ENCODE assay signal across 12 mouse cellular contexts in the genomic region with DNA sequence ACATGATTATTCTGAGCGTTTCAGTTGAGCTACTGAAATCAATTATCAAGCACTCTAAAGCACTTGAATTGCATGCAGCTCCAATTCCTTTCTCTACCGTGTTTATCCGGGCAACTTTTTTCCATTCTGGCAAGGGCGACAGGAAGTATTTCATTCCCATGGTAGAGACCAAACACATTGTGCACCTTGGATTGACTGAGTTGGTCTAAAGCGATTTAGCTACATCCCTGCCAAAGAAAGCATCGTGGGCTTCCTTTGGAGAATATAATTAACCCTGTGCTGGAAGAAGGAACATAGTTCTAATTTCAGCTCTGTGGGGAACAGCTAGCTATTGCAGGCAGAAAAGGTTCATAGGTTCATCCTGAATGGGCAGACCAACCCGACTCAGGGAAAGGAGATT.
A peak's percentile ranks its signal among the peaks of the same experiment; 100 is the strongest.
DNase-seq lines count a peak whose midpoint lies in the region; ATAC-seq and TF ChIP-seq lines count a peak whose summit lies in the region.
"Had no signal": no experiment of that assay in that cellular context is flagged by ENCODE, and none has a peak within 500 bp of the region (broad histone marks: within the 10 kb centered on the region; RNA-seq: fewer than 3 reads in every experiment).

No protein-coding gene starts in this region.

- 65% methylated on average over 7 of the region's 7 CpGs for WGBS in heart, embryonic 11.5 days (ENCODE audit: insufficient replicate concordance)
- WGBS in lung, postnatal 0 days, result 49% methylated on average over 7 of the region's 7 CpGs

- no peak overlapping the region for H3K4me3 ChIP-seq in heart, embryonic 11.5 days (ENCODE audit: low read depth, low read length)
- no peak overlapping the region for H3K4me3 ChIP-seq in lung, postnatal 0 days (ENCODE audit: low read depth, low read length)
- H3K4me3 ChIP-seq: erythroblast, embryonic 14.5 days; limb, embryonic 13.5 days had no signal

- peak; percentile 60 to 79 for DNase-seq in heart, adult 18-20 months
- peak; percentile 29 for DNase-seq in lung, postnatal 14 days
- DNase-seq in lung, postnatal 0 days (ENCODE audit: low spot score), result no peak
- DNase-seq in heart, adult 8-10 months (ENCODE audit: low spot score), result peak; percentile 62
- DNase-seq in heart, postnatal 25 days (ENCODE audit: low spot score), result peak; percentile 21
- DNase-seq in retina, embryonic 14.5 days (ENCODE audit: low spot score), result no peak
- no peak for DNase-seq in layer of hippocampus, postnatal 36 days
- DNase-seq: adrenal gland, postnatal 36 days; kidney, postnatal 10 days had no signal

- no peak overlapping the region for H3K27ac ChIP-seq in heart, embryonic 11.5 days (ENCODE audit: low read depth, low read length)
- H3K27ac ChIP-seq in lung, postnatal 0 days (ENCODE audit: low read length), result no peak overlapping the region
- H3K27ac ChIP-seq: limb, embryonic 13.5 days had no signal

- 0 out of 2 replicates have a peak, but pooled peaks cover 16% of the 10 kb centered on the region for H3K4me1 ChIP-seq in heart, embryonic 11.5 days (ENCODE audit: control insufficient read depth, insufficient read depth, low read length)
- peaks cover 5% of the 10 kb centered on the region; the same call in 1 of the 2 replicates for H3K4me1 ChIP-seq in lung, postnatal 0 days (ENCODE audit: insufficient read depth, low read depth, low read length)

- ATAC-seq in heart, embryonic 11.5 days (replicated peaks; ENCODE audit: insufficient number of reproducible peaks, low FRiP score, low TSS enrichment), result no peak
- no peak for ATAC-seq in lung, postnatal 0 days

- H3K36me3 ChIP-seq in heart, embryonic 11.5 days (ENCODE audit: control insufficient read depth, insufficient read depth, low read length), result no peaks in the 10 kb centered on the region
- no peaks in the 10 kb centered on the region for H3K36me3 ChIP-seq in lung, postnatal 0 days (ENCODE audit: insufficient read depth, low read length)
- H3K36me3 ChIP-seq: limb, embryonic 13.5 days had no signal

- TF ChIP-seq EP300 in lung, postnatal 0 days (IDR thresholded peaks at IDR 0.05), result no peak

- no peaks in the 10 kb centered on the region for H3K27me3 ChIP-seq in heart, embryonic 11.5 days (ENCODE audit: control insufficient read depth, insufficient read depth, low read length)
- H3K27me3 ChIP-seq in lung, postnatal 0 days (replicated peaks; ENCODE audit: insufficient read depth, low read length), result no peaks in the 10 kb centered on the region
- H3K27me3 ChIP-seq: limb, embryonic 13.5 days had no signal

- H3K9ac ChIP-seq in heart, embryonic 11.5 days (ENCODE audit: low read depth, low read length), result no peak overlapping the region
- no peak overlapping the region for H3K9ac ChIP-seq in lung, postnatal 0 days (replicated peaks; ENCODE audit: low read depth)
- H3K9ac ChIP-seq: limb, embryonic 13.5 days had no signal

- H3K9me3 ChIP-seq in heart, embryonic 11.5 days (replicated peaks; ENCODE audit: control insufficient read depth, low read length), result no peaks in the 10 kb centered on the region
- H3K9me3 ChIP-seq in lung, postnatal 0 days (ENCODE audit: low read length), result no peaks in the 10 kb centered on the region
- H3K9me3 ChIP-seq: limb, embryonic 13.5 days had no signal

- intact Hi-C loops in heart, postnatal 25 days (cut with DNase I), result no loop called here

- no peak for TF ChIP-seq CTCF in lung, postnatal 0 days (IDR thresholded peaks at IDR 0.05)

- no peak overlapping the region for H3K4me2 ChIP-seq in heart, embryonic 11.5 days
- H3K4me2 ChIP-seq in lung, postnatal 0 days (replicated peaks; ENCODE audit: low read depth, low read length), result no peak overlapping the region
- H3K4me2 ChIP-seq: limb, embryonic 13.5 days had no signal

Comparison
In these comparisons a context has a peak if more than half of its experiments do, and no peak if none do; other contexts are left out.
1. DNase-seq: peak in heart, adult 18-20 months (2 of 2), lung, postnatal 14 days (single experiment), heart, adult 8-10 months (single experiment) and heart, postnatal 25 days (single experiment); none in lung, postnatal 0 days (single experiment), retina, embryonic 14.5 days (single experiment) and layer of hippocampus, postnatal 36 days (0 of 2).